Mouse (Mus musculus): Measurements from ENCODE around the gene Olfr620.

The Olfr620 gene

DNA sequence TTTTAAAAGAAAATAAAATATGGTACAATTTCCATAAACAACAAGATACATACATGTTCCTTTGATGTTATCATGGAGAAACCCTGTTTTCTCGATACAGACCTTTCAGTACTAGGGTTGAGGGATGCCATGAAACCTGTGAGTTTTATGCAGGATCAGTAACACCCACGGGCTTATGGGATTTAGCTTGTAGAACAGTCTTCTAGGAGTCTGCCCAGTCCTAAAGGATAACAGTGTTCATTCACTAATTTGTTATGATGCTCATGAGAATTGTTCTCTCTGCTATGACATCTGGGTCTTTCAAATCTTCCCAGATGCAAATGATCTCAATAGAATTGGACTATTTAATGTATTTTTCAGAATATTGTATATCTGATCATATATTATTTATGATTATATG, at the start of gene Olfr620:
Gene Olfr620, minus strand, starts transcription at position 101 of the 400 bp plus-strand sequence.
- no peak for DNase-seq

- no peak for DNase-seq
Measured at GRCm38 (mm10) chr7:103644070-103644469, 31.7 kb upstream of the Olfr620 start.

GRCm38 (mm10) chr7:103642602-103643001, 30.3 kb upstream of the Olfr620 start, which contains the start of gene Olfr622:
TSS of gene Olfr622 (minus strand) at chr7:103642702.
- no peak for DNase-seq

DNA sequence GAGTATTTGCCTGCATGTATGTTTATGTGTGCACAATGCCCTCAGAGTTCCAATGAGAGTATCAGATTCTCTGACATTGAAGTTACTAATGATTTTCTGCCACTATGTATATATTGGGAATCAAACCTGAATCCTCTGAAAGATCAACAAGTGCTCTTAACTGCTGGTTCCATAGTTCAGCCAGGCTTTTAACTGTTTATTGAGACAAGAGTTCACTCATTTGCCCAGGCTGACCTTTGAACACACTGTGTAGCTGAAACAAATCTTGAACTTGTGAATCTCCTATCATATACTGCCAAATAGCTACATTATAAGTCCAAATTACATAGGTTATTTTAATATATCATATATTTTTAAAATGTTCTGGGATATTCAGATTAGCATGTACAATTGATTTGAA, 24.5 kb upstream of the Olfr620 start:
- DNase-seq: no peak

DNA sequence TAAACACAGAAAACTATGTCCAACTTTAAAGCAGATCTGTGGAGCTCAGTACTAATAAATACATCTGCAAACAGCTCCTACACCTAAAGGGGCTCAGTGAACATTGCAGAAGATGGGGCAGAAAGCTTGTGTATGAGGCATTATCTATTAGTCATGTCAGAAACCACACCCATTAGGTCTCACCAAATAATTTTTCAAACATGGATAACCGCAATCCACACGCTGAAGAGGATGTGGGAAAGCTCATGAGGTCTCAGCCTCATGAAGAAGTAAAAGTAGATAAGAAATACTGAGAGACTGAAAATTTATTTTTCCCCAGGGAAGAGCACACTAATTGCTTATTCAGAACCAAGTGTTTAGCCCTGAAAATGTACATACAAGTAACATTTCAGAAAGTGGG, 4.9 kb downstream of the Olfr620 start:
- DNase-seq: no peak

DNA sequence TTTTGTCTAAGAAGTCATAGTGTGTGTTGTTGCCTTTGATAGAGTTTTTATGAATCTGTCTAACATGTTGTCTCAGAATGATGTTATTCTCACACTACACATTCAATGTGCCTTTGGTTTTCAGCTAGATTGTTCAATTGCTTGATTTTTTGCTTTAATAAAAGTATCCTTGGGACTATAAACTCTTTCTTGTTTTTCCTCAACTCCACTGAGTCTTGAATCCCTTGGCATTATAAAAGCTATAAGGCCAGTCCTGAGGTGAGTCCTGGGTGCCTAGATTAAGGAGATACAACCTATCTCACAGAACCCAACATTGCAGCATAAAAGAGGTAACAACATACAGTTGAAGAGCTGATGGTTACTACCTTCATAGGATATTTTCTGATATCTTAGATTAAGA, 12.1 kb downstream of the Olfr620 start, which contains the start of gene Olfr619:
Gene Olfr619, plus strand, starts transcription at position 301 of the 400 bp plus-strand sequence.
- DNase-seq: no peak

- no peak for DNase-seq
Measured at GRCm38 (mm10) chr7:103589803-103590202, 22.5 kb downstream of the Olfr620 start, which contains the start of gene Olfr618. TSS of gene Olfr618 (plus strand) at chr7:103590103.

DNA sequence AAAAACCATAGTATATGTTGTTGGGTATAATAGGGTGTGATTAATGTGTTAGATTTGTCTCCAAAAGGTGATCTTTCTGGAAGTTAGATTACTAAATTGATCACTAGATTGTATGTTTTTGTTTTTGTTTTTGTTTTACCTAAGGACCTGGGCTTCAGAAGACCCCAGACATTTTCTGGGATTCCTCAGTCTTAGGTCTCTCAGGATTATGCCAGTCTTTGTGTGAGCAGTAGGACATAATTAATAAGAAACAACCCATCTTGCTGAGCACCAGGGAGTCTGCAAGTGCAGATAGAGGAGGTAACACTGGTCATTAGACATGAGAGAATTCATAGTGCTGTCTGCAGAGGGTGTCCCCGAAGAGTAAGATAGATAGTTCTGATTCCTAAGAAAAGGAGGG, 39.6 kb downstream of the Olfr620 start, which contains the start of gene Olfr617:
Gene Olfr617, plus strand, starts transcription at position 301 of the 400 bp plus-strand sequence.
- no peak for DNase-seq

DNA sequence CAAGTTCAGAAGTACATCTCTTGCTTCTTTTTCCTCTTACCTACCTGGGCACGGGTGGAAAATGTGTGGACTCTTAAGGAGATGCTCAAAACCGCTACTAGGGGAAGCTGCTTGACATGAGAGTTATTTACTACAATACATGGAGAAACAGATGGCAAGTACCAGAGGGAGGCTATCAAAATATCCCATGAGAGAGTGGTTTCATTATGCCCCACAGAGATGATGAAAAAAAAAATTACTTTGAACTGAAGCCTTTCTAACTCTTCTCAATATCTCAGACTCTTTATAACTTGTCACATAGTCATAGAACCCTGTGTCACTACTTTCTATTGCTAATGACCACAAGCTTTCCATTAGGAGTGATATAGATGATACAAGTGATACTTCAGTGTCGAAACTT, 43.3 kb downstream of the Olfr620 start, which contains the start of gene Olfr616:
Gene Olfr616, minus strand, starts transcription at position 101 of the 400 bp plus-strand sequence.
- DNase-seq: no peak

DNA sequence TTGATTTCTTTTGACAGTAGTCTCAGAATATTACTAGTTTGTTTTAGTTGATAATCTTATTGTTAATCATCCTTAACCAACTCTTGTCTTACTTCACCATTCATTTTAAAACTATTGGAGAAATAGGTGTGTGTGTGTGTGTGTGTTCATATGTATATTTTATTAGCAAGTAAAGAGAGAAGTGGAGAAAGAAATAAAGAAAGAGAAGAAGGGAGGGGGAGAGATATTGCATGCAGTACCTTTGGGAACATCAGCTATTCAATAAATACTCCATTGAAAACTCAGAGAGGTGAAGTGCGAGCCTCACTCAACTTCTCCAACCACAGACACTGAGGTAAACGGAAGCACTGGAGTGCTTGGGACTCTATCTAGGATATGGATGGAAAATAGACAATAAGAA, 56.6 kb downstream of the Olfr620 start, which contains the start of gene Olfr615:
Gene Olfr615, plus strand, starts transcription at position 301 of the 400 bp plus-strand sequence.
- DNase-seq: no peak

Measured in cerebellum, adult 11-12 months (tissue).